Mouse (Mus musculus) liver, adult 2 months (tissue): ENCODE results near the gene Bptf.
"Not testable (repeated sequence)": the region's sequence is repeated elsewhere in the genome, so short reads cannot be mapped to it uniquely, and the experiment has no call there.

Experiments
- CTCF ChIP-seq: fragments of 200-500 bp; IDR thresholded peaks from 2 replicates; pipeline ENCODE4 v1.5.1; 2011; ENCODE audit warnings: low read depth, low read length, control low read depth
- POLR2A ChIP-seq: fragments of 200-500 bp; IDR thresholded peaks from 2 replicates; pipeline ENCODE4 v1.6.1; 2011; ENCODE audit warnings: low read length, control low read depth; ENCODE audit not compliant: insufficient read depth; ENCODE audit errors: extremely low read depth

GRCm38 (mm10) chr11:107136458-107136857, 4.5 kb upstream of the Bptf start:
- TF ChIP-seq POLR2A, CTCF: not testable (repeated sequence)
